Mouse (Mus musculus): ENCODE measurements at regions not wholly inside any gene's neighbourhood (a gene's known extent, or its start where the extent isn't known, plus 50 kb on each side); places are given as distances from the start of the nearest gene placed in this dataset.

DNA sequence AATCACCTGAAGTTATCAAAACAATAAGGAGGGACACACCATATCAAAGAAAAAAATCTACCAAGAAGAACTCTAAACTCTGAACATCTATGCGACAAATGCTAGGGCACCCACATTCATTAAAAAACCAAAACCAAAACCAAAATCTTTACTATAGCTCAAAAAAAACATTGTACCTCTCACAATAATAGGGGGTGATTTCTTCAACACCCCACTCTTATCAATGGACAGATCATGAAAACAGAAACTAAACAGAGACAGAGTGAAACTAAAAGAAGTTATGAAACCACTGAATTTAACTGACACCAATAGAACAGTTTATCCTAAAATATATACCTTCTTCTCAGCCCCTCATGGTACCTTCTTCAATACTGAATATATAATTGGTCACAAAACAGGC is 1314.5 kb upstream of the Gm7489 start:
- no peak for DNase-seq (ENCODE audit: low spot score)

DNA sequence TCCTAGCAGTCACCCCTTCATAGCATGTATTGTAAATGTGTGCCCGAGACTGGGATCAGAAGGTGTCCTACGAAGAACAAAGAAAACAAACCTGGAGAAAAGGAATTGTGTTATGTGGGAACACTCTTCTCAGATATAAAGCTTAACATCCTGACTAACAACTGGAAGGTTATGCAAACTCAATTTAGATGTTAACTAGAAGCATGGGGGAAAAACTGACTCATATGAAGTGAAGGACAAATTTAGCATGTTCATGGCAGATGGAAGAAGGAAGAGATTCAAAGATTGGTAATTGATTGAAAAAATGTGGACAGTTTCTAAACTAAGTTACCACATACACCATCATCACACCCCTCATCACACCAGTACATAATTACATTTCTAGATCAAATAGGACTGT is 1307.1 kb upstream of the Gm7489 start:
- no peak for DNase-seq (ENCODE audit: low spot score)

DNA sequence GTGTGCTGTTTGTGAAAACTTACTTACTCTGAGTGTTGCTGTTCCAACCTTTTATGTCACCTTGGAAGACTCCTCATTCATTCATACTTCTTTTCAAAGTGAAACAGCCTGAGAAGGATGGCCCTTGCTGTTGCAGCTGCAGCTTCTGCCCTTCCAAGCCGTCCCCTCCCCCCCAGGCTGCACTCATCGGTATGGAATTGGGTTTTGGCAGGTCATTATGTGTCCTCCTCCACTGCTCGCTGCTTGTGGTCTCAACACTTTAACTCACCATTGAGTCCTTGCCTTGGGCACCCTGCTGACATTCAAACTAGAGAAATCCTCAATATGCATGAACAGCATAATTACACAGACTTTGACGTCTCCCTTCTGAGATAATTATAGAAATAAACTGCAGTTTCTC is 1295.3 kb upstream of the Gm7489 start:
- DNase-seq (ENCODE audit: low spot score), result no peak

DNA sequence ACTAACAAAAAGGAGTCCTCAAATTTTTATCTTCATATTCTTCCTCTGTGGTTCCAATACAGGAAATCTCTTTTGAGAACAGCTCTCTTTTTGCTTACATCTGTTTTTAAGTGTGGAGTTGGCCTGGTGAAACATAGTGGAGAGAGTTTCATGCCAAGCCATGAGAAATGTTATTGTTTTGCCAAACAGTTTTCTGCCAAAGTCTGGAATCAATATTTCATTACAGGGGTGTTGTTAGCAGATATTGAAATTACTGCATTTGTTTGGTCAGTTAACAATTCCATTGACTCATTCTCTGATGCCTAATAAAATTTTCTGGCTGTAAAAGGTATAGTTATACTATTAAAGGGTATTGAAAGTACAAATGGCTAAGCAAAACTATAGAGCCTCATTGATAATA is 1285.2 kb upstream of the Gm7489 start:
- DNase-seq (ENCODE audit: low spot score), result no peak

DNA sequence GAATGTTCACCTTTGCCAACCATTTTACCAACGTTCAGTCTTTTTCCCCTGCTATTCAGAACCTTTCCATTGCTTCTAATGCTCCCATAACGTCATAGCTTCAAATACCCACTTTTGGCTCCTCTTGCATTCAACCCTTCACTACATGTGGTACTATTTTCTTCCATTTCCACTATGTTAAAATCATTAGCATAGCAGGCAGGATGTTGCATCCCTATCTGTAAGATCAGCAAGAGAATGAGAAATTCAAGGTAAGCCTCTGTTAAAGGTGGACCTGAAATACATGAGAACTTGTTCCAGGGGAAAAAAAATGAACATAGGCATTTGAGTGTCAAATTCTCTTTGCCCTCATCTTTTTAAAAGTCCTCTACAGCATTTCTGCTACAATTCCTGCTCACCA is 1284.7 kb upstream of the Gm7489 start:
- no peak for DNase-seq (ENCODE audit: low spot score)

- DNase-seq (ENCODE audit: low spot score), result no peak
Observed at GRCm38 (mm10) chr15:52639790-52640189, 1244.9 kb upstream of the Gm7489 start.

DNA sequence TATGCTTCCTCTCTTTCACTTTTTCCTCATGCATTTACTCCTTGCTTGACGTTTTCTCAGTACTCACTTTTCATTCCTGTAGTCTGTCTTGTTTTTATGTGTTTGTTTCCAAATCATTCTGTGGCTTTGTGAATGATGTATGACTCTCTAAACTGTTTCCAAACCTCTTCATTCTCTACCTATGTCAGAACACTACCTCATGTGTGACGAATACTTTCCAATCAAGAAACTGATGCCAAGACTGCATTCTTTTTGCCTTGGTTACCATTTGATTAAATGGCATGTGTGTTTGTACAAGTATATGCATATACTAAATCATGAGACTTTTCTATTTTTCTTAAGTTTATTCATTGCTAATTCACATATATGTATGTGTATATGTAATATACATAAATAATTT is 1238.7 kb upstream of the Gm7489 start:
- DNase-seq (ENCODE audit: low spot score), result no peak

DNA sequence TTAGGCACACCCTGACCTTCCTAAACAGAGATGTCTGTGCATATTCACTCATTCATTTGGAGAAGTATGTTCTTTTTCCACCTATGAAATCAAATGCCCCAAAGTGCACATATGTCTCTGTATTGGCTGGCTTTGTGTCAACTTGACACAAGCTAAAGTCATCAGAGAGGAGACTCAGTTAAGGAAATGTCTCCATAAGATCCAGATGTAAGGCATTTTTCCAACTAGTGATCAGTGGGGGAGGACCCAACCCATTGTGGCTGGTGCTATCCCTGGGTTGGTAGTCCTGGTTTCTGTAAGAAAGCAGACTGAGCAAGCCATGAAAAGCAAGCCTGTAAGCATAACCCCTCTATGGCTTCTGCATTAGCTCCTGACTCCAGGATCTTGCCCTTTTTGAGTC is 1226.8 kb upstream of the Gm7489 start:
- no peak for DNase-seq (ENCODE audit: low spot score)
